Comparison of ENCODE assay signal across 13 mouse cellular contexts in genomic region chr3:60926024-60926547, GRCm38 (mm10).
"Had no signal": no experiment of that assay in that cellular context is flagged by ENCODE, and none has a peak within 500 bp of the region (broad histone marks: within the 10 kb centered on the region; RNA-seq: fewer than 3 reads in every experiment).

No protein-coding gene starts in this region.

- H3K27me3 ChIP-seq: limb, embryonic 12.5 days; lung, embryonic 15.5 days; neural tube, embryonic 12.5 days had no signal

- H3K4me1 ChIP-seq: limb, embryonic 12.5 days; lung, embryonic 15.5 days; midbrain, embryonic 10.5 days; neural tube, embryonic 12.5 days had no signal

- H3K9me3 ChIP-seq: limb, embryonic 12.5 days; lung, embryonic 15.5 days; midbrain, embryonic 10.5 days; neural tube, embryonic 12.5 days had no signal

- H3K27ac ChIP-seq: kidney, postnatal 0 days; limb, embryonic 12.5 days; lung, embryonic 15.5 days; midbrain, embryonic 10.5 days; neural tube, embryonic 12.5 days; stomach, postnatal 0 days had no signal

- DNase-seq: kidney, adult 11 months; kidney, adult 9 months; kidney, postnatal 36 days; layer of hippocampus, adult 9-11 months; midbrain, embryonic 14.5 days; thymus, postnatal 14 days had no signal

- H3K36me3 ChIP-seq: limb, embryonic 12.5 days; lung, embryonic 15.5 days; midbrain, embryonic 10.5 days; neural tube, embryonic 12.5 days had no signal

- H3K4me2 ChIP-seq: limb, embryonic 12.5 days; lung, embryonic 15.5 days; neural tube, embryonic 12.5 days had no signal

- H3K9ac ChIP-seq: limb, embryonic 12.5 days; lung, embryonic 15.5 days; neural tube, embryonic 12.5 days had no signal

- H3K4me3 ChIP-seq: limb, embryonic 12.5 days; lung, embryonic 15.5 days; midbrain, embryonic 10.5 days; myocyte; neural tube, embryonic 12.5 days had no signal
